Mouse (Mus musculus) lung, adult 2 months (tissue): ENCODE measurements at regions not wholly inside any gene's neighbourhood (a gene's known extent, or its start where the extent isn't known, plus 50 kb on each side); places are given as distances from the start of the nearest gene placed in this dataset.
"Not testable (repeated sequence)": the region's sequence is repeated elsewhere in the genome, so short reads cannot be mapped to it uniquely, and the experiment has no call there.

Experiments
- CTCF ChIP-seq: fragments of 200-500 bp; IDR thresholded peaks from 2 replicates; pipeline ENCODE4 v1.5.1; 2011; ENCODE audit warnings: mild to moderate bottlenecking, low read length, control low read depth; ENCODE audit not compliant: insufficient read depth
- POLR2A ChIP-seq: fragments of 200-500 bp; IDR thresholded peaks from 2 replicates; pipeline ENCODE4 v1.6.1; 2011; ENCODE audit warnings: low read depth, mild to moderate bottlenecking, control low read depth, low read length, borderline replicate concordance; ENCODE audit errors: extremely low read depth

- not testable (repeated sequence) for TF ChIP-seq POLR2A, CTCF
These were observed 61.5 kb upstream of the Slc2a12 start for GRCm38 (mm10) chr10:22583306-22583705.
